Mouse (Mus musculus) neural tube, embryonic 10.5 days (tissue): ENCODE data around the gene Togaram2.
"Not testable (repeated sequence)": the region's sequence is repeated elsewhere in the genome, so short reads cannot be mapped to it uniquely, and the experiment has no call there.

Experiments
- DNase-seq: peaks from one replicate; pipeline ENCODE4 v3.0.0-alpha.2; 2017; ENCODE audit warnings: low spot score; ENCODE audit errors: extremely low spot score

Togaram2 gene

DNA sequence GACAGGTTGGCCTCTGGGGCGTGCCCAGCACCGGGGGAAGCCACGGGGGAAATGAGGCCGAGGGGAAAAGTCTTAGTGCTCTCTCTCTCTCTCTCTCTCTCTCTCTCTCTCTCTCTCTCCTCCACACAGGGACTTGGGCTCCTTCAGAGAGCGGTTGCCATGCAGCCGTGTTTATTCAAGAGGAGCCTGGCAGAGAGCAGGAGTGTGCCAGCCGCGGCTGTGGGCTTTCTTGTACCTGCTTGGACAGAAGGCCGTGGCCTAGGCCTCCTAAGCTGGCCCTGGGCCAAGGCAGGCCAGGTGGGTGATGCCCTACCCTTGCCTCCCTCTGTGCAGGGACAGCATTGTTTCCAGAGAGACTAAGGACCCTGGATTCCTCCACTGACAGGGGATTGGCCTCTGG, at the start of gene Togaram2:
Gene Togaram2 (plus strand): TSS at position 170 of the 400 bp plus-strand sequence.
- DNase-seq = no peak

GRCm38 (mm10) chr17:71631806-71632205, 41.3 kb upstream of the Togaram2 start:
- DNase-seq = no peak

- DNase-seq = no peak
Measured at GRCm38 (mm10) chr17:71633350-71633749, 39.7 kb upstream of the Togaram2 start.

- DNase-seq = no peak
Measured at GRCm38 (mm10) chr17:71636786-71637185, 36.3 kb upstream of the Togaram2 start.

- no peak for DNase-seq
Measured at GRCm38 (mm10) chr17:71637750-71638265, 35.3 kb upstream of the Togaram2 start.

- not testable (repeated sequence) for DNase-seq
Measured at GRCm38 (mm10) chr17:71639056-71639455, 34.0 kb upstream of the Togaram2 start.

DNA sequence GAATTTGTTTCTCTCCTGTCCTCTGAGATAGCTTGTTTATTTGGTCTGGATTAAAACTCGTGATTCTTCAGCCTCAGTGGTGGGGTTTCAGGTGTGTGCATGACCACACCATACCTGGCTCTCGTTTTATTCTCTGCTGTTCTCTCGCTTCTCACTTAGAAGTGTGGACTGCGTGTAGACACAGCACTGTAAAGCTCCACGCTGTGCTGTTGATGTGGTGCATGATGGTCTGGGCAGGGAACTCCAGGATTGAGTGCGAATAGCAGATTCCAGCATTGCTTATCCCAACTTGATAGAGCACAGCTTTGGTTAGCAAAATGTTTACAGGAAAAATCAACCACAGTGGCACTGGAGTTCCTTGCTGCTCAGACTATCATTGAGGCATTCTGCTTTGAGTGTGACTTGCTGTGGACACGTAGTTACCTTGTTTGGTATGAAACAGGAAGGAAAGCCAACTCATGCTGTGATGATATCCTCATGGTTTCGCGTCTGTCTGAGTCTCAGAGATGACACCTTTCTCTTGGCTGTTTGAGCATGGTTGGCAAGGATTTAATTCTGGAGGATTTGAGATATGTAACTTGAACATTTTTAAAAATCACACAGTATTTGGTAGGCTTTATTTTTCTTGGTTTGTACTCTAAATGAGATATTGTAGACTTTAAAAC, 32.5 kb upstream of the Togaram2 start:
- DNase-seq = no peak

DNA sequence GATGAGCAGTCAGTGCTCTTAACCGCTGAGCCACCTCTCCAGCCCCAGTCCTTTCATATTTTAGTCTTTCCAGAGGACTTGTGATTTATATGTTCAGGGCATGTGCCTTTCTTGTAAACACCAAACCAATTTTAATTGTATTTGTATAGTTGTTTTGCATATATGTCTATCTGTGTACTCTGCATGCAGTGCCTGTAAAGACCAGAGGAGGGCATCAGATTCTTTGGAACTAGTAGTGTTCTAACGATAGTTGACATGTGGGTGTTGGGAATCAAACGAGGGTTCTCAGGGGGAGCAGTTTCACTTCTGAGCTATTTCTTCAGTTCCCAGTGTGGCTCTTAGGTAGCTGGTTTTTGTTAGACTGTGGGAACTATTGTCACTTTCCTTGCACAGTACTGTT, 30.9 kb upstream of the Togaram2 start:
- DNase-seq = no peak

- no peak for DNase-seq
Measured at GRCm38 (mm10) chr17:71650011-71650410, 23.1 kb upstream of the Togaram2 start.

GRCm38 (mm10) chr17:71652495-71652894, 20.6 kb upstream of the Togaram2 start:
- no peak for DNase-seq

DNA sequence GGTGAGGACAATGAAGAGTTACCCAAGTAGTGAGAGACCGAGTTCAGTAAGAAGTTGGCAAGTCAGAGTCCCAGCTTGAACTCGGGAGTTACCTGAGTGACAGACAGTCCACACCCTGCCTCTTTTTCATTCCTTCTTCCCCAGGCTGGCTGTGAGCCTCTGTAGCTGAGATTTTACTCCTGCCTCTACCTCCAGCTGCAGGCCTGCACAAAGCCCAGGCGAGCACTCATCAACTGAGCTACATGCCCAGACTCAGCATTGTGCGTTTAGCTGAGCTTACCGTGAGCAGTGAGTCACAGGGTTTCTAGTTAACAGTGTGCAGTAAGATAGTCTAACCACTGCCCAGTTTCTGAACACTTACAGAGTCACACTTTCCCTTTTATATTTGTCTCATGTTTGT, 20.1 kb upstream of the Togaram2 start:
- no peak for DNase-seq

GRCm38 (mm10) chr17:71657521-71657920, 15.5 kb upstream of the Togaram2 start:
- no peak for DNase-seq

DNA sequence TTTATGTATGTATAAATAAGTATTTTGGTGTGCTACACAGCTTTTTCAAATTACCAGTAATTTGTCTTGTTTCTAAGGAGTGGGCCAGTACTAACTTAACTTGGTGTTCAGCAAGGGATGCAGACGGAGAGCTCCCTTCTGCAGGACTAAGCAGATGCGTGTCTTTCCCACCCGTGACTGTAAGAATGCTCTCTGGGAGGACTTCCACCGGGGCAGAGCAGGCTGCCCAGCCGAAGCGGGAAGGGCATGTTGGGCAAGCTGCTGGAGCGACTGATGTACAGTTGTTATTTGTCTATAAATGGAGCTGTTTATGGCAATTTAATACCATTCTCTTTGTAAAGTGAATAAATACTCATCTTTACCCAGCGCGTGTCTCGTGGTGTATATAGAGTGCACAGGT, 14.4 kb upstream of the Togaram2 start:
- DNase-seq = no peak

GRCm38 (mm10) chr17:71660390-71660789, 12.7 kb upstream of the Togaram2 start:
- no peak for DNase-seq

DNA sequence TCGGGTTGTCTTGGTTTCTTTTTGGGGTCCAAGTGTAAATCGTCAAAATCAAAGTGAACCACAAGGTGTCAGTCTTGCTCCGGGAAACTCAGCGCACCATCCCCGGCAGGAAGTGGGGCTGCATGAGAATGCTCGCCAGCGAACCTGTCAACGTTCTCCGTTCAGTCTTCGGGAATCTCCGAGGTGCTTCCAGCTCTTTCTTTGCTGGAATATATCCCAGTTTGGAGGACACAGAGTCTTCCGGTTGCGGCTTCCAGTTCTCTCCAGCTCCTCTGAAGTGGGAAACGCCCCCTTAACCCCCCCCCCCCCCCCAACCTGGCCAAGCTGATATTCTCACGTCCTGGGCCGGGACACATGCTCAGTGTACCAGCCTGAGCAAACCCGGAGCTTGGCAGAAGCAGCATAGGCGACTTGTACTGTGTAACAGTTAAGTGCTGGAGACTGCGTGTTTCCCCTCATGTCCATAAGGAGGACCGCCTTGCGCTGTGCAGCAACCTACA, 10.3 kb upstream of the Togaram2 start:
- peak; percentile 70 for DNase-seq

DNA sequence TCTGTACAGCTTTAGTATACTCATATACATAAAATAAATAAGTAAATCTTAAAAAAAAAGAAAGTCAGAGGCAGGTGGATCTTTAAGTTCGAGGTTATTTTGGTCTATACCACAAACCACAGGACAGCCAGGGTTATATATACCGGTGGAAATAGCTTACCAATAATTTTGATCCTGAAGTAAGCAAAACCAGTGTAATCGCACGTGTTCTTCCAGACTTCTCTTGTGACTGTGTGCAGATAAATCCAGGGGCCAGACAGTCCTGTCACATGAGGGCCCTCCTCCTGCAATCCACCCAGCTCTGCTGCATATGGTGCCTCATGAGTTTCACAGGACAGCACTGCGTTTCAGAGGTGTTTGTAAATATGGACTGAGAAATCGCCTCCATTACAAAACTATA, 9.6 kb upstream of the Togaram2 start:
- no peak for DNase-seq

- no peak for DNase-seq
Measured at GRCm38 (mm10) chr17:71664172-71664571, 8.9 kb upstream of the Togaram2 start.

GRCm38 (mm10) chr17:71665201-71665600, 7.9 kb upstream of the Togaram2 start:
- DNase-seq = no peak

DNA sequence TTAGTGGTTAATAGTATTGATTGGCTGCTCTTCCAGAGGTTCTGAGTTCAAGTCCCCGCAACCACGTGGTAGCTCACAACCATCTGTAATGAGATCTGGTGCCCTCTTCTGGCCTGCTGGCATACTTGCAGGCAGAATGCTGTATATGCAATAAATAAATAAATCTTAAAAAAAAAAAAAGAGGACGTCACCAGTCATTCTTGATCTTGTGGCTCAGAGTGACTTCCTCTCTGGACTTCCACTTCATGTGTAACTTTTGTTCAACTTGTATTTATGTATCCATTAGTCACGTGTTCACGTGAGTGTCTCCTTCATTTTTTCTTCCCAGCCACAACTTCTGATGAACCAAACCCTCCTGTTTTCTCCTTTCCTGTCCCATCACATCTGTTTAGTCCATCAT, 3.5 kb upstream of the Togaram2 start:
- no peak for DNase-seq

DNA sequence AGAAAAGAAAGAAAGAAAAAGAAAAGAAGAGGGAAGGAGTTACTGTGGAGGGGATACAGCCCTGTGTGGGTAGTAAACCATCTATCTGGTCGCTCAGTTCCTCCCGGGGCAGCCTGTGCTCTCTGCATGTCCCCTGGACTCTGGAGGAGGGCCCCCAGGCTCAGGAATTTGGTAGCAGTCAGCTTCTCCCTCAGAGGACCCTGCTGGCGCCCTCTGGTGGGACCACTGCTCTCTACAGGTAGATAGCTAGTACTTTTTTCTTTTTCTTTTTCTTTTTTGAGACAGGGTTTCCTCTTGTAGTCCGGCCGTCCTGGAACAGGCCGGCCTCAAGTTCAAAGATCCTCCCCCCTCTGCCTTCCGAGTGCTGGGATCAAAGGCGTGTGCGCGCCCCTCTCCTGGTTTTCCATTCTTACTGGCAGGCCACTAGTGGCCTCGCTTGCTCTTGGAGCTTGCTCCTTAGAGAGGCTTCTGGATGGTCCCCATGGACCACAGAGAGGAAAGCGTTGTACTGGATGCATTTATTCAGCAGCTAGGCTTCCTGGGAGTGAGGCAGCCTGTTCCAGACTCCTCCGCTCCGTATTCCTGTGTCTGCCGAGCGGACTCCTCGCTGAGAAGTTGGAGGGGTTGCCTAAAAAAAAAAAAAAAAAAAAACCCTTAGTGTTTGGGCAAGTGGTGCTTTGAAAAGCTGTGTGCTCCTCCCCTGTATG, 1.1 kb upstream of the Togaram2 start:
- peak; percentile 61 for DNase-seq

DNA sequence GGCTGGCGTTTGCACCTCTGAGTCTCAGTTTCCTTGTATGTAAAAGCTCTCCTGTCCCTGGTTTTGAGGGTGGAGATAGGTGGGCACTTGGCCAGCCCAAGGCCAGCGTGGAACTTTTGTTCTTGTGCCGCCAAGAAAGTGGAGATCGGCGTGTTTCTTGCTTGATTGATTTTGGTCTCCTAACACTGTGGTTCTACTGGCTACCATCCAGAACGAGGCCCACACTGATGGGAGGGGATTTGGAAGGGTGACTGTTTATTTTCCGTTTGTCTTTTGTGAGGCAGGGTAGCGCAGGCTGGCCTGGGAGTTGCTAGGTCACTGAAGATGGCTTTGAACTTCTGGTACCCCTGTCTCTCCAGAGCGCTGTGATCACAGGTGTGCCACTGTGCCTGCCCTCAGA, 875 bp downstream of the Togaram2 start:
- no peak for DNase-seq

- no peak for DNase-seq
Measured at GRCm38 (mm10) chr17:71674886-71675285, 1.8 kb downstream of the Togaram2 start.

DNA sequence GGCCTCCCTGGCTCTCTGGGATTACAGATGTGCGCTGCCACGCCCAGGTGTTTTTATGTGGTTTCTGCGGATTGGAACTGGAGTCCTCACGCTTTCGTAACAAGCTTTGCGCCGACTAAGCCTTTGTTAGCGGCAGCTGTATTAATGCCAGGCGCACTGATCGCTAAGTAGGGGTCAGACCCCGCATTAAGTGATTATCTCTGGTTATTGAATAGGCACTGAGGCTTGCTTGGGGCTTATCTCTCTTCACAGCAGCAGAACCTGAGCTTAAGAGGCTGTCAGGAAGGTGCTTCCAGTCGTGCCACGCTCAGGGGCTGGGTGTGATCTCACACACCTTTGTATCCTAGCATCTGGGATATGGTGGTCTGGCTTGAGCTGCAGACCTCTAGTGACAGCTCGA, 8.6 kb downstream of the Togaram2 start:
- no peak for DNase-seq
